Mouse (Mus musculus) heart, adult 11 months (tissue): ENCODE data around the gene Fcer1g.

Source experiments
- DNase-seq: peaks from one replicate; pipeline ENCODE4 v3.0.0; 2022

The Fcer1g gene

DNA sequence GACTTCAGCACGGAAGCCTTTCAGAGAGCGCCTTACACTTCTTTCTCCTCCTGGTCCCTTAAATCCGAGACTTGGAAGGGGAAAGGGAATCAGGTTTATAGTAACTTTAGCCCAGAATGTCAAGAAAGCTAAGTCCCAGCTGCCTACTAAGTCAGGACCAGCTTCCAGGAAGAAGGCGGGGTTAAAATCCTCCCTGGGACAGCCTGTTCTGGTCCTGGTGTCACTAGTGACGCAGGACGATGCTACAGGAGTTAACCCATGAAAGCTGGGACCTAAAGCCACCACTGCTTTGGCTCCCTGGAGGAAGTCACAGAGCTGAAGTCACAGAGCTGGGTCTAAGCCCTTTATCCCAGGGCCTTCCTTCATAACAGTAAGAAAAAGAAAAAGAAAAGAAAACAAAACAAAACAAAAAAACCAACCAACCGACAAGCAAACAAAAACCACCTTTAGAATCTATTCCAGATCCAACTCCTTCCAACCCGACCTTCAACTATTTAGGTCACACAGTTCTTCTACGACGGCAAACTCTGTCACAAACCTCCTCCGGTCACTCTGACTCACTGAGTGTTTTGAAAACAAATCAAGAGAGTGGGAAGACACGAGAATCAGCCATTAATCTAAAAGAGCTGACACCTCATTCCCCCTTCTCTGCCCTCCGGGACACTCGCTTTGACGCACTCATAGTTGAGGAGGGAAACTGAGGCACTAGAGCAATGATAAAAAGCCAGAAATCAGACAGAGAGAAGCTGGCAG is 6.0 kb upstream of the Fcer1g start:
- DNase-seq = peak; percentile 97

DNA sequence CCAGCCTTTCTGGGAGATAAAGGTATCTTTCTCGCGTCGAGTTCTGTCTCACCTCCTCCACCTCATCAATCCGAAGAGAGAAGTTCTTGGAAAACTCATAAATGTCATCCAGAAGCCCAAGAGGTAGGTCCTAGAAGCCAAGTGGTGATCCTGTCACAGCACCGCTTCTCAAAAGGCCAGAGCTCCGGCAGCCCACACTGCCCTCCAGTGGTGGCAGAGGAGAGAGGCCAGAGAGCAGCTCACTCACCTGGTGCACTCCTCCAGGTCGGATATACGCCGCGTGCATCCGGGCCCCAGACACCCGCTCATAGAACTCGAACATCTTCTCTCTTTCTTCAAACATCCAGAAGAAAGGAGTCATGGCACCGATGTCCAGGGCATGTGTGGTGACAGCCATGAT is 4.3 kb upstream of the Fcer1g start:
- peak; percentile 91 for DNase-seq

DNA sequence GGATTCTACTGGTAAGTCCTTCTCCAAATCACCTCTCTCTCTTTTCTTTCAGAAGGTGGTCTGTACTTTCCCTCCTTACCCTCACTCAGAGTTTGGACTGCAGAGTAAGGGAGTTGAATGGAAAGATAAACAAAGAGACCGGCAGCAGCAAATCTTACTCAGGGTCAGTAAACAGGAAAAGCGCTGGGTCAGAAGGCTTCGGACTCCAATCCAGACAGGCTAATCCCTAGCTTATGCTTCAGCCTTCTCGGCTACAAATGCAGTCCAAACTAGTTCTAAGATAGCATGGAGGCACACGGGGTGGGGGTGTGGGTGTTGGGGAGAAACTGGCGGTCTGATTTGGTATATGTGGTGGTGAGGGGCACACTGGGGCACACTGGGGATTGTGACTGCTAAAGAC is 3.3 kb upstream of the Fcer1g start:
- DNase-seq = no peak

DNA sequence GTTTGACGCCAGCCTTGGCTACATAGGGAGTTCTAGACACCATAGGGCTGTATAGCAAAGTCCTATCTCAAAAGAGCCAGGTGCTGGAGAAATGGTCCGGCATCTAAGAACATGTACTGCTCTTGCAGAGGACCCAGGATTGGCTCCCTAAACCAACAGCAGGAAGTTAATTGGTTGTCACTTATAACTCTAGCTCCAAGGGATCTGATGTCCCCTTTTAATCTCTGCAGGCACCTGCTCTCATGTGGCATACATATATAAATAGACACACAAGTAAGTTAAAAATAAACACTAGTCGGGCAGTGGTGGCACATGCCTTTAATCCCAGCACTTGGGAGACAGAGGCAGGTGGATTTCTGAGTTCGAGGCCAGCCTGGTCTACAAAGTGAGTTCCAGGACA is 1.6 kb upstream of the Fcer1g start:
- DNase-seq = peak; percentile 93

DNA sequence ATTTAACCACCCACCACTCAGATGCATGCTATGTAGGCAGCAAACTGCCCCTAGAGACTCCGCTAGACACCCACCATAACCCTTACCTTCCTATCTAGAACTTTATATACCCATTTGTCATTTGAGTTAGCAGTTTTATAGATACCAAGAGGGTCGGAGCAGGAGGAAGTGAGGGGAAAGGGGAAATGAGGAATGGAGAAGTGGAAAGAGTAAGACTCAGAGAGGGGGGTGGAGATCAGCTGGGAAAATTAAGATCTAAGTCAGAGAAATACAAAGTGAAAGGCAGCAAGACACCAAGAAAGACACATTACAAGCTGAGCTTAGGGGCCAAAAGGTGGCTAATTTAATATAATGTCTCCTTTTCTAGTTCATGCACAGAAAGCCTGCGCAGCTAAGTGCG is 373 bp upstream of the Fcer1g start:
- DNase-seq = no peak

DNA sequence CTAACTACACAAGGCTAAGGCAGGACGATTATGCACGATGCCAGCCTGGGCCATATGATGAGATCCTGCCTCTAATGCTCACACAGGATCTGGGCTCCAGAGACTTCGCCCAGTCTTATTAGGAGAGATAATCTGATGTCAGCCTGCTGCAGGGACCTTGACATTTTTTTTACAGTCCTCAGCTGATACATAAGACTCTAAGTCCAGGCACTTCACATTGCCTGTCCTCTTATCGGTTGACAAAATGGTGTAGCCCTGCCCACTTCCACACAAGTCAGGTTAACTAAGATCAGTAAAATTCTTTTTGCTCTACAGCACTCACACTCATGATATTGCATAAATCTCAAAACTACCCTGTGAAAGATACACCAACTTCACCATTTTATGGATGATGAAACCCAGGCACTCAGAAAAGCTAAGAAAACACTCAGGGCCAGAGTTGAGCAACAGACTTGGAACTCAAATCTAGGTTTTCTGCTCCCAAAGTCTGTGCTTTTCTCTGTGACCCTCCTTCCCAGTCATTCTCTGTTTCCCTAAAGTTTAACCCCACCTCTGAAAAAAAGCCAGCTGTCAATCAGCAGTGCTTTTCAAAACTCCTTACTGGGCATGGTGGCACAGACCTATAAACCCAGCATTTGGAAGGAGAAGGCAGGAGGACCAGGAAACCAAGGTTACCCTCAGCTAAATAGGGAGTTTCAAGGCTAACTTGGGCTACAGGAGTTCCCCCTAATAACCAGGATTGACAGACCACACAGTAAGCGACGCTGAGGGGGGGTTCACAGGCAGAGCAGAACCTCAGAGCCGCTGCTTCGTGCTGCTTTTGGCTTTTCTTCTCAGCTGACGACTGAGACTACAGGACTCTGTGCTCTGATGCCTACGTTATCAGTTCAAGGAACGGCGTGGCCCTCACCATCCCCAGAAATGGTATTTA is 1.1 kb downstream of the Fcer1g start:
- DNase-seq = no peak

DNA sequence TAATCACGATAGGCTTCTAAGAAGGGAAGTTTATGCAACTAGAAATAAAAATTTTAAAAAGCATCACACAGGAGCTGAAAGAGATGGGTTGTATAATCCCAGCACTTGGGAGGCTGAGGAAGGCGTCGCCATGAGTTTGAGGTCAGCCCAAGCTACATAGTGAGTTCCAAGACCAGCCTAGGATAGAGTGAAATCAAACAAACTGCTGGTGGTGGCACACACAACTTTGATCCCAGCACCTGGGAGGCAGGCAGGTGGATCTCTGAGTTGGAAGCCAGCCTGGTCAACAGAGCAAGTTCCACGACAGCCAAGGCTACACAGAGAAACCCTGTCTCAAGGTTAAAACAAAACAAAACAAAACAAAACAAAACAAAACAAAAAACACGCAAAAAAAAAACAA is 1.8 kb downstream of the Fcer1g start:
- peak; percentile 87 for DNase-seq

DNA sequence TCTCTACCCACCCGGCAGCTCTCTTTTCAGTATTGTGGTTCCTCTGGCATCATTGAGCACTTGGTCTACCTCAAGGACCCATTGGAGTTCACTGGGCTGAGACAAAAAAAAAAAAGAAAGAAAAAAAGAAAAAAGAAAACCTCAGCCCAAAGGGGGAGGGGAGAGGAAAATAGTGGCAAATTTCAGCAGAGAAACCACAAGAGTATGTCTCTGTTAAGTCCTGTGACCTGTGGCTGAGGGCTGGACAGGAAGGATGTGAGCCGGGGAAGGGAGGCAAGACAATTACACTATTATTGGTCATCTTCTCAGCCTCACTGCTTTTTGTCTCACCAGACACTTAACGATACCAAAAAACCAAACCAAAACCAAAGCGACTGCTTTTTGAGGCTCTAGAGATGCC is 2.3 kb downstream of the Fcer1g start:
- peak; percentile 82 for DNase-seq

DNA sequence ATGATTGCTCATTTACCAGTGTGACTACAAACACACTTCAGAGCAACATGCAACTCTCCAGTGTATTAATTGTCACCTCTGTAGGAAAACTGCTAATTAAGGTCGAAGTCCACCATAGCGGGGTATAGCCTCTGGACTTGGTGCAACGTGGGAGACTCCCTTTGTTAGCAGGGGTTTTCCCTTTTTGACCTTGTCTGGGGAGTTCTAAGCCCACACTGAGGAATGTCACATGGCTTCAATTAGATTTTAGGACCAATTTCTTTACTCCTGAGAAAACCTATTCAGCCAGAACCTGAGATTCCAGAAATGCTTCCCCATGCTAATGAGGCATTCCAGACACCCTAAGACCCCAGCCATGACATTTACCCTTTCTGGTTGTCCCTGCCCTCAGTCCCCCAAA is 4.0 kb downstream of the Fcer1g start:
- peak; percentile 77 for DNase-seq

DNA sequence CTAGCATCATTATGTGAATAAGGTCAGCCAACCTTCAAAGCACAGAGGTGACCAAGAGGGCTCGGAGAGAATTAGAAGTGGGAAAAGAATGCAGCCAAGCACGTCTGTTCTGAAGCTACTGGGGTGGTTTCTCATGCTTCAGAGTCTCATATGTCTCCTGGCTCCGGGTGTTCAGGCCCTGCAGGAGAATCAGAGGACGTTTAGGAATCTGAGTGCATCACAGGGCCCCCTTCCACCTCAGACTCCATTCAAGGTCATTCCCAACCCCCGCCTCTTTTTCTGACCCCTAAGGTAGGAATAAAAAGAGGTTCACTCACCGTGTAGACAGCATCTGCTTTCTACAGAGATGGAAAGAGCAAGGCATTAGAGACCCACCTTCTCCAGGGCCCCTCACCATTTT is 4.4 kb downstream of the Fcer1g start:
- DNase-seq = peak; percentile 74

DNA sequence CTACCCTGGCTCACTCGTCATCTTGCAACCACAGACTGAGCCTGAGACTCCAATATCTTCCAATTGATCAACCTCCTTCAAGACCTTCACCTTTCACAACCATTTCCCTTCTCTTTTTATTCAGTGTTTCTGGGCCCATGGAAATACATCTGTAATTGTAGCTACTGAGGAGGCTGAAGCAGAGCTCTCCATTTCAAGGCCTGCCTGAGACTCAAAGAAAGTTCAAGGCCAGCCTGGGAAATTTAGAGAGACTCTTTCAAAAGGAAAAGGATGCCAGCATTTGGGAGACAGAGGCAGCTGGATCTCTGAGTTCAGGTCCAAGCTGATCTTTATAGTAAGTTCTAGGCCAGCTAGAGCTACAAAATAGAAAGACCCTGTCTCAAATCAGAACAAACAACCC is 6.3 kb downstream of the Fcer1g start:
- peak; percentile 67 for DNase-seq

DNA sequence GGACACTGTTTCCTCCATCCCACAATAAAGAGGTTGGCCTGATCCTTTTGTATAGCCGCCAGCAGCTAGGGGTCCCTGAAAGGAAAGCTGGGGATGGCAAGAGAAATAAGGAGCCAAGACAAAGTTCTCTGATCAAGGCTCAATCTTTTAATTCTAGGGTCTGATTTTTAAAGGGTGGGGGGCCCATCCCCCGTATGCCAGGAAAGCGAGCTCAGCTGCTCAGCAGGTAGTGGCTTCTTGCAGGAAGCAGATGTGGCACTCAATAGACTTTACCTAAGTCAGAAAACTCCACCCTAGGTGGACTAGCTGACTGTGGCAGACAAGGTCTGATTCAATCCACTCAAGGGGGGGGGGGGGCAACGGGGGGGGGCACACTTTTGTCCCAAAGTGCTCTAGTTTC is 7.4 kb downstream of the Fcer1g start:
- DNase-seq = peak; percentile 70

DNA sequence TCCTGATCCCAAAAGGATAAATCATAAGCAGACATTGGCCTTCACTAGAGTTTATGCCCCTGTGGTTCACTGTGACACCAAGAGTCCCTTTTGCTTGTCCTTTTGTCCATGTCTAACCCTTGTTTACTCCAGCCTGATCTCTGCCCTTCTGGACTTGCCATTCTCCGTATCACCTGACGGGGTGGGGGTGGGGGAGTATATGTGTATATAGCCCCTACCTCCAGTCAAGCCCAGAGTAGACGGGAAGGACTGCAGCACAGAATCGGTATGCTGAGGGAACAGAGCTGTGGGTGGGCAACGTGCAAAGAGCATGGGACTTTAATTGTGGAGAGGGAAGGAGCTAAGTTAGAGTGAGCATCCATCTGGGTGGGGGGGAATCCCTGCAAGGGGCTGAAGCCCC is 9.3 kb downstream of the Fcer1g start, which contains the start of gene Apoa2:
Apoa2 (plus strand) TSS at position 198 of the 400 bp plus-strand sequence.
- peak; percentile 85 for DNase-seq

DNA sequence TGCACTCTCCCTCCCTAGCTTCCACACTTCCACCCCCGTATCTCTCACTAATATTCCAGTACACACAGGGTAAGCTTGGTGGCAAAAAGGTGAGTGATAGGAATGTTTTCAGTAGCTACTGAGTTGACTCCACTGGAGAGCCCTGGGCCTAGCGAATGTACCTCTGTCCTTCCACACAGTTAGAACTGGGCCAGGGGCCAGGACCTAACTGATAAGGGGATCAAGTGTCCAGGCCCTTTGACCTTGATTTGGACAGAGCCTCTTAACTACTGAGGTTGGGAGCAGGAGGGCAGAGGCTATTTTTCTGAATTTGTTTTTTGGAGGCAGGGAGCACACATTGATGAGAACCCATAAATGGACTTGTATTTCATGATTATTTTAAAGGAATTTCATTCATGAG is 10.4 kb downstream of the Fcer1g start:
- peak; percentile 90 for DNase-seq

DNA sequence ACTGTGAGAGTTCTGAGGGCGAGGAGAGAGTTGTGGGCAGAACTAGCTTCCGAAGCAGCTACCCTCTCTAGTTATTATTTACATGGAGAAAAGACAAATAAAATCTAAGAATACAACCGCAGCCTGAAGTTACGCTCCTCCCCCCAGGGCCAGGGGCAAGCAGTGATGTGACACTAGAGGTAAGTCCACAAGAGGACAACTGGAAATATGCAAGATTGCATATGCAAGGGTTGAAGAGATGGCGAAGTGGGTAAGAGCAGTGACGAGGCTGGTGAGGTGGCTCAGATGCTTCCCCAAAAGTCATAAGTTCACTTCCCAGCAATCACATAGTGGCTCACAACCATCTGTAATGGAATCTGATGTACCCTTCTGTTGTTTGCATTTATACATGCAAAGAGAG is 11.0 kb downstream of the Fcer1g start:
- no peak for DNase-seq

DNA sequence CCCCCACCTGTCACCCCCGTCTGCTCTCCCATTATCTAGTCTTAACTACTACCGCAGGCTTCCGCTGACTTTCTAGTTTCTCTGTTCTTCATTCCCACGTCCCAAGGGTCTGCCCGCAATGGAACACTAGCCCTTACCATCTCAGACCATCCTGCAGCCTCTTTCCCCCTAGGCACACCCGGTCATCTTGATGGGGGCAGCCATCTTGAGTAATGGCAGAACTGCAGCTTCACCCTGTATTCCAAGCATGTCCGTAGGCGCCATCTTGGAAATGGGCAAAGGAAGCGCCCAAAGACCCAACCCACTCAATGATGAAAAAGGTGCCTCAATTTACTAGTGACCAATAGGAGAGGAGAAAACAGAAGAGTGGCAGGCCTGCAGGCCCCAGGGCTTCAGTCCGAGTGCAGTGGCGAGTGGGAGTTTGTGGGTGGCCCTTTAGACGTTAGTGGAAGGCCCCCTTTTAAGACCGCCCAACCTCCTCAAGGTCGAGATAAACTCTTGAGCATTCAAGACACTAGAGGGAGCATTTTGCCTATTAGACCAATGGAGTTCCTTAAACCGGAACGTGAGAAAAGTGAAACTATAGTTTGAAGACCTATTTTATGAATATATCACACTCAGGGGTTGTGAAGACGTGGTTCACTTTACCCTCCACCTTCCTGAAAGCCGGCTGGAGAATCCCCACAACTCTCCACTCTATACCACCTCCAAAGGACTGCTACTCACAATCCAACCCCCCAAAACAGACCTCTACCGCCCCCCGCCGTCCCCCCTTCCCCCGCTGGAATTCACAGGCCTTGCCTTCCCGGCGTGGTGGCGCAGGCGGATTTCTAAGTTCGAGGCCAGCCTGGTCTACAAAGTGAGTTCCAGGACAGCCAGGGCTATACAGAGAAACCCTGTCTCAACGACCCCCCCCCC is 11.7 kb downstream of the Fcer1g start, which contains the start of gene Tomm40l:
Tomm40l (minus strand) TSS at position 277 of the 918 bp plus-strand sequence.
- DNase-seq = peak; percentile 100

DNA sequence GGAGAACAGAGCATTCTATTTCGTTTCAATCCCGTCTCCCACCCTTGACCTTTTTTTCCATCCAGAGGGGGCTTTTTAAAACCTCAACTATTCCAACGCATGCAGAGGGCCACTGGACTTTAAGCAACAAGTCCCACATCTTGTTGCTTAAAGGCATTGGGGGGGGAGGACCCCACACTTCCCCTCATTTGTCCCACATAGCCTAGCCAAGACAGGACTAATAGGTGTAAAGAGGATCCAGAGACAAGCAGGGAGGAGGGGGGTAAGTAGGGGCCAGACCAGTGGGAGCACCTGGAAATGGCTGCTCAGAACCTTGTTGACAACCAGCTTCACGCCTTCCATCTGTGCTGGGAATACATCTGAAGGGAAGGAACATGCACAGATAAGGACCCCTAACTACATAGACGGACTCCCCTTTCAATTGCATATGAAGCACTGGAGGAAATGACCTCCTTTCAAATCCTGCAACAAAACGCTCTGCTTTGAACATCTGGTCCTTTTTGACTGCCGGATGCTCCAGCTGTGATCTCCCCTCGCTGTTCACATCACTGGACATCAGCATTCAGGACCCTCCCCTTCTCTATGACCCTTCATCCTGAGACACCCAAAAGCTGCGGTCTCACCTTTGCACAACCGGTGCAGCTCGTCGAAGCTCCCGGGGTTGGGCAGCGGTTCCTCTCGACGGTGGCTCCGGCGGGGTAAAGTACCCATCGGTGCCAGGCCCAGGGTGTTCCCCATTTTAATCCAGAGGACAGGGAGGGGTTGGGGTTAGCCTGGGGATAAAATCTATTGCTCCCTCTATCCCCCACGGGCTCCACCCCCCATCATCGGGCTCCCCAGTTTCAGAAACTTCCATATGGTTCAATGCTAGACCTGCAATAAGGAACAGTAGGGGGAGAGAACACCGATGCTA is 12.6 kb downstream of the Fcer1g start:
- no peak for DNase-seq

DNA sequence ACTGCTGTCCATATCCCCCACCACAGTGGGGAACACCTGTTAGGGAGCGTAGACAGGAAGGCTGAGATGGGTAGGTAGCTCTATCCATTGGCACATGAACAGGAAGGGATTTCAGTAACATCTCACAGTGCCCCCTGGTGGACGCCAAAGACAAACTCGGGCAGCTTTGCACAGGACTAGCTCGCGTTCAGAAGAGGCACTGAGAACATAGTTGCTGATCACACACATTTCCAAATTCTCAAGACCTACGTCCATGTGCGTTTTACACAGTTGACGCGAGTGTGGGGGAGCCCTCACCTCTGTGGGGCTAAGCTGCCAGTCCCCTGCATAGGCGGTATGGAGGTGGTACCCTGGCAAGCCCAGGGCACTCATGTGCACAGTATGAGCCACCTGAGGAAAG is 13.3 kb downstream of the Fcer1g start:
- DNase-seq = peak; percentile 96

DNA sequence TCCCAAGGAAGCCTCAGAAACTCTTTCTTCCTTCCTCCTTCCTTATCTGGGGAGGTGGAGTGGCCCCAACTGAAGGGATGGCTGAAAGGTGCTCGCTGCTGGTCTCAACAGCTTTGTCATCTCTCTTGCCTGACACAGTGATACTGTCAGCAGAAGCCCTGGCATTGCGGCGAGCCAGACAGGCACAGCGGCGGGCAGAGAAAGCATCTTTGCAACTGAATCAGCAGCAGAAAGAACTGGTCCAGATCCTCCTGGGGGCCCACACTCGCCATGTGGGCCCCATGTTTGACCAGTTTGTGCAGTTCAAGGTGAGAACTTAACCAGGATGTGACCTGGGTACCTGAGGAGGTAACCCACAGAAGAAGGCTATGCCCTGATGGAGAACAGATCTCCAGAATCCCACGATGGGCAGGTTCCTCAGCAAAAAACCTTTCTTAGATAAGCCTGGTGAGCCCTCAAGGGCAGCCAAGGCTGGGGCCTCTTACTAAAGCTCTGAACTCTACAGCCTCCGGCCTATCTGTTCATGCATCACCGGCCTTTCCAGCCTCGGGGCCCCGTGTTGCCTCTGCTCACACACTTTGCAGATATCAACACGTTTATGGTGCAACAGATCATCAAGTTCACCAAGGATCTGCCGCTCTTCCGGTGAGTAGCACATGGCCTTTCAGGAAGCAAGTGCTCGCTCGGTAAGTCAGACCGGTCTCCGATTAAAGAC is 17.8 kb downstream of the Fcer1g start:
- DNase-seq = peak; percentile 87

DNA sequence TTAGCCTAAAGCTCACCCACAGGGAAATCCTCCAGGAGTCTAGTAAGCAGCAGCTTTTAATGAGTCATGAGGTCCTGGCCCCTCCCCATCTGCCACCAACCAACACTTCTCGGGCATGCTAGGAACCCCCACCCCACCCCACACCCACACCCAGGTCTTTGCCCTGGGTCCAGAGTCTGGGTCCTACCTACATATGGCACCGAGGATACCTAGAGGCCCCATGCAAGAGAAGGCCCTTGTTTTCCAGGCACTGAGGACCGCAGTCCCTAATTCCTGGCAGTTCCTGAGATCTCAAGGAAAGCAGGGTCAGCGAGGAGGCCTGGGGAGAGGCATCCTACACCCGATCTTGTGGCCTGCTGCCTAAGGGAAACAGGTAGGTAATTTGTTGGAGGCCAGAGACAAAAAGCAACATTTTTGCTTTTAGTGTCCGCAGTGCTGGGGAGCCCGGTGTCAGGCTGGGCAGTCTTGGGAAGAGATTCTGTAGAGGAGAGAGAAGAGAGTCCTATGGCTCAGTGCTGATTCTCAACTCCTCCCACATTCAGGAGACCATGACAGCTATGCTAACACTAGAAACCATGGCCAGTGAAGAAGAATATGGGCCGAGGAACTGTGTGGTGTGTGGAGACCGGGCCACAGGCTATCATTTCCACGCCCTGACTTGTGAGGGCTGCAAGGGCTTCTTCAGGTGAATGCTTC is 20.2 kb downstream of the Fcer1g start, which contains the start of gene Nr1i3:
Nr1i3 (plus strand) TSS at position 170 of the 696 bp plus-strand sequence.
- DNase-seq = peak; percentile 87
